Mouse (Mus musculus): ENCODE data around the gene Pla2g15.

GRCm38 (mm10) chr8:106137218-106137905 is 12.8 kb upstream of the Pla2g15 start:
- TF ChIP-seq CTCF (conservative IDR thresholded peaks at IDR 0.05; ENCODE audit: insufficient read depth, insufficient read length, low read depth, low read length): no peak
- TF ChIP-seq POLR2A (IDR thresholded peaks at IDR 0.05; ENCODE audit: low read depth, low read length): no peak
